Mouse (Mus musculus) gastrocnemius, adult 8-10 months (tissue): ENCODE data around the gene Yae1d1. TPM values are rescaled to one million over a fixed set of nuclear protein-coding genes. Genes with fewer than 3 reads are reported as not detected.

Experiments
- total RNA-seq, 4 experiments: library from RNA; stranded (reverse); gene quantifications; 2 replicates each; pipeline ENCODE4 v1.2.4; 2022

Yae1d1 gene
- total RNA-seq, 4 experiments from 2014 or later: 13.0 to 17.5 (median 14.0) TPM

Other genes with a start within 250 kb of the Yae1d1 start
- gene Cdk13, start 188.3 kb downstream of the Yae1d1 start, total RNA-seq: 10 to 100 TPM; 15.0 to 20.6 (median 18.3) TPM
- gene Rala, start 49.1 kb downstream of the Yae1d1 start, total RNA-seq: 10 to 100 TPM; 18.9 to 24.1 (median 23.6) TPM